Mouse (Mus musculus): ENCODE results near the gene Aqp11. TPM values are rescaled to one million over a fixed set of nuclear protein-coding genes. Genes with fewer than 3 reads are reported as not detected.

Aqp11 gene
- total RNA-seq, 2 experiments from 2014 or later, result 3.9 to 4.3 TPM

DNA sequence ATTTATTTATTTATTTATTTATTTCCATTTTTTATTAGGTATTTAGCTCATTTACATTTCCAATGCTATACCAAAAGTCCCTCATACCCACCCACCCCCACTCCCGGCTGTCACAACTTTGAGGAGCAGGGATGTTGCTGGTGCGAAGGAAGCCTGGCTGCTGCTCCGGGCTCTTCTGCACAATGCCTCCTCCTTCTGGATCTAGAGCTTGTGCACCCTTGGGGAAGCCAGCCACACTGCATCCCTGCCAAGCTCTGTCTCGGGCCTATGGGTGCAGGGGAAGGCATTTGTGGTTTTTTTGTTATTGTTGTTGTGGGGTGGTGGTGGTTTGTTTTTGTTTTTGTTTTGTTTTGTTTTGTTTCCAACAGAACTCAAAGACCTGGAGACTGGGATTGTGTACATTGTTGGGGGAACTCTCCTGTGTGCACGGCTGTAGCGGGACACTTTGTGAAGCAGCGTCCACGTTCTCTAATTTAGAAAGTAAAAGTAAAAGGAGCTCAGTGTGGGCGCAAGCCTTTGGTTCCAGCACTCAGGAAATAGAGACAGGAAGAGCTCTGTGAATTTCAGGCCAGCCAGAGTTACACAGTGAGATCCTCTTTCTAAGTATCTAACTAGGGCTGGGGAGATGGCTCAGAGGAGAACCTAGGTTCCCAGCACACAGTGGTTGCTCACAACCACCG lies 10.6 kb upstream of the Aqp11 start:
- ATAC-seq (replicated peaks; ENCODE audit: poor library complexity), result peak; percentile 30

DNA sequence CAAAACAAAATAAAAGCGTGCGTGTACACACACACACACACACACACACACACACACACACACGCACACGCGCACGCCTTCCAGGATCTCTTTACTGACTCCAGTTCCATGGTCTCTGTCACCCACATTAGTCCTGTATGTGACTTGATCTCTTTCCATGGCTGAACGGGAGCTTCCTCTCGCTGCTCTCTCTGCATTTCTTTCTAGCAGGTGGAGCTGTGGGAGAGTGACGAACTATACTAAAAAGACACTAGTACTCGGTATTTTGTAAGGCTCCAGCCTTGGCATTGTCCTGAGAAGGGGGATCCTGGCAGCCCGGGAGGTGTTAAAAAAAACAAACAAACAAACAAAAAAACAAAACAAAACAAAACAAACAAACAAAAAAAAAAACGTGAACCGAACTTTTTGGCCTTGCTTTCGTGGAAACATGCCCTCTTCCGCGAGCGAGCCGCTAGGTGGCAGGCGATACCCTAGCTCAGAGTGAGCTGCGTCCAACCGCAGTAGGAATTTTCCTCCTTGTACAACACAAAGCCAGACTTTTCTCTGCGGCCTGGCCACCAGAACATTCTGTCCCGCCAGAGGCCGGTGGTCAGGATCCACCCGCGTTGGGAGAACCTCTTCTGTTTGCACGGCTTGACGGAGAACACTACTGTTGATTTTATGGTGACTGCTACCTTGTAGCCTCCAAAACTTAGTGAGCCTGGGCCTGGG lies 9.9 kb upstream of the Aqp11 start:
- ATAC-seq (replicated peaks; ENCODE audit: poor library complexity), result peak; percentile 56

- peak; percentile 68 for ATAC-seq (replicated peaks; ENCODE audit: poor library complexity)
Measured at GRCm38 (mm10) chr7:97747176-97747707, 9.2 kb upstream of the Aqp11 start.

GRCm38 (mm10) chr7:97745299-97745698 lies 7.2 kb upstream of the Aqp11 start:
- ATAC-seq (replicated peaks; ENCODE audit: poor library complexity), result peak; percentile 32; the same call in 1 of the 2 replicates

DNA sequence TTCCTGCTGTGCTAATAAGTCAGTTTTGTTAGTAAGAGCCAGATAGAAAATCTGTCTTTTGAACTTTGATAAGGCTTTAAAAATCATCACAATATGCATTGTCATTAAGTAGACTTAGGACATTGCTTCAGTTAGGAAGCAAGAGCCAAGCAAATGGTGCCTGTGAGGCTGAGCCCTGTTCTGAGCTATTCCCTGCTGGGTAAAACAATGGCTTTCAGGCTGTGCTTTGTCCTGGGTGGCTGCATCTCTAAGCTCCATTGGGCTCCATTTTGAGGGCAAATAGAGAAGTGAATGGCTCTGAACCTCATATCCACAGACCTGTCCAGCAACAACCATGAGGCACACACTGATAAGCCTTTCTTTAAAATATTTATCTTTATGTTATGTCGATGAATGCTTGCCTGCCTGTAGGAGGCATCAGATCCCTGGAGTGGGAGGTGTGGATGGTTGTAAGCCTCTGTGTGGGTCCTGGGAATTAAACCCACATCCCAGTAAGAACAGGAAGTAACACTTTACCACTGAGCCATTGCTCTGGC lies 3.7 kb upstream of the Aqp11 start:
- ATAC-seq (replicated peaks; ENCODE audit: poor library complexity), result peak; percentile 20; the same call in 1 of the 2 replicates

GRCm38 (mm10) chr7:97740948-97741347 lies 2.9 kb upstream of the Aqp11 start:
- peak; percentile 36 for ATAC-seq (replicated peaks; ENCODE audit: poor library complexity)

GRCm38 (mm10) chr7:97737256-97737637 lies 842 bp downstream of the Aqp11 start:
- 0 out of 2 replicates have a peak, but pooled peaks have one; percentile 1 for ATAC-seq (replicated peaks; ENCODE audit: poor library complexity)

DNA sequence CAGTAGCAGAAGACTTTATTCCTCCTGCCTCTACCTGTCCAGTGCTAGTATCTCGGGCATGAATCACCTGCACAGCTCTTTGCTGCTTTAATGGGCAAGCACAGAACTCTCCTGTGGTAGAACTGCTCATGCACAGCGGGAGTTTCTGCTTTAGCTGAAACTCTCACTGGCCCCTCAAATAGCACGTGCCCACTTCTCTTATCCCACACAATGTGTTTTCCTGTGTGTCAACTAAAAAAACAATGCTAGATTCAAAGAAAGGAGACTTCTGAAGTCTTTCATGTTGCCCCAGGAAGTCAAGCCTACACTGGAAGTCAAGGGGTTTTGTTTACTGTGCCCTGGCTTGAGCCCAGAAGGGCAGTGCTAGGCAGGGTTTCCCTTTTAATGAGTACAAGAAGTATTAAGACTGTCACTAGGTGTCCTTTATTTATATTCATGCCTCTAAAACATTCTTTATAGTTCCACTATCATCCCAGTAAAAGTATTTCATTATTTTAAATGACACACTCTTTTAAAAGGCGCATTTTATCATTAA lies 2.1 kb downstream of the Aqp11 start:
- no peak for ATAC-seq (replicated peaks; ENCODE audit: poor library complexity)

- no peak for ATAC-seq (replicated peaks; ENCODE audit: poor library complexity)
Measured at GRCm38 (mm10) chr7:97735021-97735420, 3.1 kb downstream of the Aqp11 start.

DNA sequence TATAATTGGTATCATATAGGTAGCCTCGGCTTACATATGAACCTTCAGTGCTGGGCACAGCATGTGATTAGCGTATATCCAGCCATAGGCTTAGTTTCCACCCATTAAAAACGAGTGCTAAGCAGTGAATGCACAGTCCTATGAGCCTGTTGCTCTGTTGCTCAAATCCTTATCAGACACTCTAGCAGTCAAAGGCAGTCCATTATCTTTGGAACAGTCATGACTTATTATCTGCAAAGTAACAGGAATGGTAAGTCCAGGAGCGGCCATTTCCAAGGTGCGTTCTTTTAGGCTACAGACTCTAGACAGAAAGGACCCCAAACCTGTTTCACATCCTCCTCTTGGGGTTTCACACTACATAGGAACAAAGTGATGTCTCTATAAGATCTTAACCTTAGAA lies 4.5 kb downstream of the Aqp11 start:
- ATAC-seq (replicated peaks; ENCODE audit: poor library complexity), result peak; percentile 34

GRCm38 (mm10) chr7:97730427-97730826 lies 7.7 kb downstream of the Aqp11 start:
- no peak for ATAC-seq (replicated peaks; ENCODE audit: poor library complexity)

DNA sequence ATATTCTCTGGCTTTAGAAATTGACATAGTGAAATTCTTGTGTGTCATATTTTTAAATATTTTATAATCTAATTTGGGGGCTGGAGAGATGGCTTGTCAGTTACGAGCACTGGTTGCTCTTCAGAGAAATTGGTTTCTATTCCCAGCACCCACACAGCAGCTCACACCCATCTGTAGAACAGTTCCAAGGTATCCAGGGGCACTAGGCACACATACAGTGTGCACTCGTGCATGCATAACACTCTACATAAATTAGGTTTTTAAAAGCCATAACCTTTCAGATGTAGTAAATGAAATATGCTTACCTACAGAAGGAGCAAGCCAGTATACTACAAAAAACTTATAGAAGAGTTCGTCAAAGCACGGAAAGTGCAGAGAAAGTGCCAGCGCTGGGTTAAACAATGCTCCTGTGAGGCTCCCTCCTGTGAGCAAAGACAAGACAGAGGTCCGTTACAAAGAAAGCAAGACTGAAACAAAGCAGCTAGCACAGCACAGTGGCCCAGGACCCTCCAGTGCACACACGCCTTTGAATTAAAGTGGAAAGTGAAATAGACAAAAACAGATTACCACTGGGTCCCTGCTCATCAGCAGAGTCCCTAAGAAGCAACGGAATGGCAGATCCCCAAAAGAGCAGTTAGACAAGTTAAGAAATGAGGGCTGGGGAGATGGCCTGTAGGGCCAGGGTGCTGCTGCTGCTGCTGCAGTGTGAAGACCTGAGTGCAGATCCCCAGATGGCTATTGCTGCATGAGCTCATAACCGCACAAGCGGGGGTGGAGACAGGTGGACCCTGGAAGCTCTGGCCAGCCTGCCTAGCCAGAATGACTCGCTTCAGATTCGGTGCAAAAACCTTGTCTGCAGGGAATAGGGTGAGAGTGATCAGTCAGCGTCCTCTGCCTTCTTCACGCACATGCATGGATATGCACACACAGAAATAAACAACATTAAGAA lies 9.1 kb downstream of the Aqp11 start:
- ATAC-seq (replicated peaks; ENCODE audit: poor library complexity), result no peak

GRCm38 (mm10) chr7:97726778-97727177 lies 11.3 kb downstream of the Aqp11 start:
- ATAC-seq (replicated peaks; ENCODE audit: poor library complexity), result no peak

- ATAC-seq (replicated peaks; ENCODE audit: poor library complexity), result no peak
Measured at GRCm38 (mm10) chr7:97726080-97726479, 12.0 kb downstream of the Aqp11 start.

- no peak for ATAC-seq (replicated peaks; ENCODE audit: poor library complexity)
Measured at GRCm38 (mm10) chr7:97725401-97725800, 12.7 kb downstream of the Aqp11 start.

DNA sequence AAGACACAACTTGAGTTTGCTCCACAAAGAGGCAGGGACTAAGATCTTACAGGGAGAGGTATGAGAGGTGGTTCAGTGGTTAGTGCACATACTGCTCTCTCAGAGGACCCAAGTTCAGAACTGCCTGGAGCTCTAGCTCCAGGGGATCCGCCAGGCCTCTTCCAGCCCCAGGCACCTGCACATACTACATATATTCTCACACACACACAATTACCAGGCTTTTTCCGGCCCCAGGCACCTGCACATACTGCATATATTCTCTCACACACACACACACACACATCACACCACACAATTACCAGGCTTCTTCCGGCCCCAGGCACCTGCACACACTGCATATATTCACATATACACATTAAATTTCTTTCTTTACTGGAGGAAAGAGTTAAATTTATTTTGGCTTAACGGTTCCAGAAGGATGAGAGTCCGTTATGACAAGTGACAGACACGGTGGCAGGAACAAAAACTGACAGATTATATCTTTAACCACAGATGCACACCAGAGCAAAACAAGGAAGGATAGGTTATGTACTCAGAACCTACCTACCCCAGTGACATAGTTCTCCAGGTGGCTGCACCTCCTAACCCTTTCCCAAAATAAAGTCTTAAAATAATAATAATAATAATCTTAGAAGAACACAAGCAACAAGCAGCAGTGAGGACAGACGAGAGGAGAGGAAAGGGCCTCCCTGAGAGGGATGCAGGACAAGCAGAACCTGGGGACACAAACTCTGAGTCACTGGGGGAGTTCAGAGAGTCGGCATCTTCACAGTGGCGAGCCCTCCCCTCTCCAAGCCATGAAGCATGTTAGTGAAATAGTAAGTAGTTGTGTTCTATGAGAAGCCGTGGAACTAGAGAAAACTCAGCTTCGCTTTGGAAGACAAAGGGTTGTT lies 14.2 kb downstream of the Aqp11 start:
- ATAC-seq (replicated peaks; ENCODE audit: poor library complexity), result peak; percentile 44

GRCm38 (mm10) chr7:97722278-97722918 lies 15.7 kb downstream of the Aqp11 start:
- ATAC-seq (replicated peaks; ENCODE audit: poor library complexity), result 0 out of 2 replicates have a peak, but pooled peaks have one; percentile 4

DNA sequence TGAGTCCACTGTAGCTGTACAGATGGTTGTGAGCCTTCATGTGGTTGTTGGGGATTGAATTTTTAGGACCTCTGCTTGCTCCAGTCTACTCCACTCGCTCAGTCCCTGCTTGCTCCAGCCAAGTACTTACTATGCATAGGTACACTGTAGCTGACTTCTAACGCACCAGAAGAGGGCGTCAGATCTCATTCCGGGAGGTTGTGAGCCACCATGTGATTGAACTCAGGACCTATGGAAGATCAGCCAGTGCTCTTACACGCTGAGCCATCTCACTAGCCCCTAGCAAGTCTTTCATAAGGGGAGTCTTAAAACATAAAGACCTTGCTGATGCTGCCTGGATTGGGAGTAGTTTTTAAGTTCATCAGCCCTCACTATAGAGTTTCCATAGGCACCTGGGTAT lies 18.0 kb downstream of the Aqp11 start:
- no peak for ATAC-seq (replicated peaks; ENCODE audit: poor library complexity)

- ATAC-seq (replicated peaks; ENCODE audit: poor library complexity), result no peak
Measured at GRCm38 (mm10) chr7:97719078-97719477, 19.0 kb downstream of the Aqp11 start.
